Mouse (Mus musculus) cerebellum, postnatal 14 days (tissue): Measurements from ENCODE around the gene Pkp1.

Experiments used
- DNase-seq, 2 experiments: peaks; one replicate each; pipeline ENCODE4 v3.0.0; 2021; ENCODE audit warnings: mixed read lengths in 2 of 2

Pkp1 gene

GRCm38 (mm10) chr1:135854591-135855343 is 64.2 kb downstream of the Pkp1 start:
- no peak for DNase-seq

GRCm38 (mm10) chr1:135853200-135853599 is 65.8 kb downstream of the Pkp1 start:
- DNase-seq: no peak

GRCm38 (mm10) chr1:135852044-135852756 is 66.8 kb downstream of the Pkp1 start:
- no peak for DNase-seq

GRCm38 (mm10) chr1:135850722-135851512 is 68.1 kb downstream of the Pkp1 start:
- peak; percentile 30 to 54 for DNase-seq

- peak; percentile 10 to 37 for DNase-seq
These were observed 71.2 kb downstream of the Pkp1 start for GRCm38 (mm10) chr1:135847611-135848351.

GRCm38 (mm10) chr1:135847139-135847562 is 71.9 kb downstream of the Pkp1 start:
- DNase-seq: peak; percentile 15 to 60

- no peak for DNase-seq
These were observed 72.4 kb downstream of the Pkp1 start for GRCm38 (mm10) chr1:135846632-135847031.

GRCm38 (mm10) chr1:135844481-135844880 is 74.5 kb downstream of the Pkp1 start:
- DNase-seq: no peak

- no peak for DNase-seq
These were observed 75.3 kb downstream of the Pkp1 start for GRCm38 (mm10) chr1:135843519-135844262.

- DNase-seq: no peak
These were observed 78.2 kb downstream of the Pkp1 start for GRCm38 (mm10) chr1:135840675-135841395.

GRCm38 (mm10) chr1:135839065-135839464 is 79.9 kb downstream of the Pkp1 start:
- DNase-seq: no peak

- DNase-seq: no peak
These were observed 80.4 kb downstream of the Pkp1 start for GRCm38 (mm10) chr1:135838626-135839025.

- no peak for DNase-seq
These were observed 83.1 kb downstream of the Pkp1 start, which contains the start of gene Tnnt2 for GRCm38 (mm10) chr1:135835716-135836483. TSS of gene Tnnt2 (plus strand) at chr1:135836354.

- DNase-seq: no peak
These were observed 84.0 kb downstream of the Pkp1 start for GRCm38 (mm10) chr1:135834983-135835382.

- no peak for DNase-seq
These were observed 84.7 kb downstream of the Pkp1 start for GRCm38 (mm10) chr1:135834206-135834859.

- DNase-seq: peak; percentile 34 to 55
These were observed 90.1 kb downstream of the Pkp1 start for GRCm38 (mm10) chr1:135828918-135829317.

GRCm38 (mm10) chr1:135821780-135822179 is 97.2 kb downstream of the Pkp1 start:
- no peak for DNase-seq
